Mouse (Mus musculus) CD8-positive naive resting alpha-beta T cell, adult 57 days (primary cell): ENCODE results near the gene Ly6g6f. TPM values are rescaled to one million over a fixed set of nuclear protein-coding genes. Genes with fewer than 3 reads are reported as not detected.

Experiments used
- total RNA-seq: library from RNA; stranded (reverse); gene quantifications from one replicate; pipeline ENCODE4 v1.2.4, GENCODE M21; 2023

The Ly6g6f gene
- total RNA-seq, 1 experiment from 2014 or later: not detected

GRCm38 (mm10) chr17:35046681-35047455 is 38.5 kb downstream of the Ly6g6f start, which contains the start of gene Msh5:
Msh5 (minus strand) TSS chr17:35046745.

Other genes with a start within 250 kb of the Ly6g6f start
- 62.5 TPM for gene Stk19, start 248.7 kb downstream of the Ly6g6f start, total RNA-seq
- 76.5 TPM for gene Dxo, start 248.6 kb downstream of the Ly6g6f start, total RNA-seq
- 106 TPM for gene Skiv2l, start 235.4 kb downstream of the Ly6g6f start, total RNA-seq
- gene Nelfe, start 235.2 kb downstream of the Ly6g6f start, total RNA-seq: 31.0 TPM
- gene Cfb, start 223.1 kb downstream of the Ly6g6f start, total RNA-seq: 0.61 TPM
- 5.4 TPM for gene Zbtb12, start 206.1 kb downstream of the Ly6g6f start, total RNA-seq
- not detected for gene Gm20547, start 203.6 kb downstream of the Ly6g6f start, total RNA-seq
- 1.9 TPM for gene C2, start 187.3 kb downstream of the Ly6g6f start, total RNA-seq
- 120 TPM for gene Ehmt2, start 187.1 kb downstream of the Ly6g6f start, total RNA-seq
- not detected for gene Slc44a4, start 171.1 kb downstream of the Ly6g6f start, total RNA-seq
- 55.1 TPM for gene Neu1, start 154.4 kb downstream of the Ly6g6f start, total RNA-seq
- 83.6 TPM for gene Hspa1b, start 126.4 kb downstream of the Ly6g6f start, total RNA-seq
- gene Gm20481, start 115.7 kb downstream of the Ly6g6f start, total RNA-seq: not detected
- gene Hspa1a, start 113.5 kb downstream of the Ly6g6f start, total RNA-seq: 42.1 TPM
- gene Hspa1l, start 112.9 kb downstream of the Ly6g6f start, total RNA-seq: not detected
- 27.1 TPM for gene Lsm2, start 103.7 kb downstream of the Ly6g6f start, total RNA-seq
- 98.2 TPM for gene Vars, start 84.6 kb downstream of the Ly6g6f start, total RNA-seq
- gene Vwa7, start 69.0 kb downstream of the Ly6g6f start, total RNA-seq: 0.80 TPM
- 0.70 TPM for gene Sapcd1, start 57.6 kb downstream of the Ly6g6f start, total RNA-seq
- 2.9 TPM for gene Msh5, start 38.9 kb downstream of the Ly6g6f start, total RNA-seq
- 149 TPM for gene Clic1, start 35.6 kb downstream of the Ly6g6f start, total RNA-seq
- 0.64 TPM for gene Ddah2, start 26.6 kb downstream of the Ly6g6f start, total RNA-seq
- not detected for gene Ly6g6c, start 20.2 kb downstream of the Ly6g6f start, total RNA-seq
- not detected for gene Mpig6b, start 19.4 kb downstream of the Ly6g6f start, total RNA-seq
- gene Ly6g6e, start 8.7 kb downstream of the Ly6g6f start, total RNA-seq: not detected
- not detected for gene Ly6g6d, start 7.5 kb downstream of the Ly6g6f start, total RNA-seq
- gene Abhd16a, start 3.7 kb upstream of the Ly6g6f start, total RNA-seq: 70.2 TPM
- not detected for gene Ly6g5c, start 22.7 kb upstream of the Ly6g6f start, total RNA-seq
- 0.61 TPM for gene Ly6g5b, start 29.8 kb upstream of the Ly6g6f start, total RNA-seq
- gene Gpank1, start 35.8 kb upstream of the Ly6g6f start, total RNA-seq: 22.8 TPM
- gene Csnk2b, start 36.4 kb upstream of the Ly6g6f start, total RNA-seq: 143 TPM
- gene D17H6S53E, start 40.8 kb upstream of the Ly6g6f start, total RNA-seq: 21.0 TPM
- gene Apom, start 46.4 kb upstream of the Ly6g6f start, total RNA-seq: not detected
- 377 TPM for gene Bag6, start 49.6 kb upstream of the Ly6g6f start, total RNA-seq
- gene Prrc2a, start 79.3 kb upstream of the Ly6g6f start, total RNA-seq: 311 TPM
- gene Aif1, start 90.5 kb upstream of the Ly6g6f start, total RNA-seq: 2.4 TPM
- 19.8 TPM for gene Lst1, start 102.8 kb upstream of the Ly6g6f start, total RNA-seq
- 515 TPM for gene Ltb, start 108.8 kb upstream of the Ly6g6f start, total RNA-seq
- 17.4 TPM for gene Tnf, start 116.4 kb upstream of the Ly6g6f start, total RNA-seq
- 16.4 TPM for gene Lta, start 119.7 kb upstream of the Ly6g6f start, total RNA-seq
- not detected for gene Gm16181, start 135.2 kb upstream of the Ly6g6f start, total RNA-seq
- gene Atp6v1g2, start 148.1 kb upstream of the Ly6g6f start, total RNA-seq: 2.9 TPM
- gene Nfkbil1, start 150.2 kb upstream of the Ly6g6f start, total RNA-seq: 12.2 TPM
- gene Ddx39b, start 156.1 kb upstream of the Ly6g6f start, total RNA-seq: 460 TPM
- gene H2-D1, start 177.1 kb upstream of the Ly6g6f start, total RNA-seq: 2,305 TPM
- gene H2-Q1, start 234.8 kb upstream of the Ly6g6f start, total RNA-seq: 16.9 TPM